Mouse (Mus musculus): ENCODE measurements around the gene Sap30bp. TPM values are rescaled to one million over a fixed set of nuclear protein-coding genes. Genes with fewer than 3 reads are reported as not detected.

Gene Sap30bp
- total and polyA plus RNA-seq, 3 experiments, result 72.2 to 275 (median 167) TPM

DNA sequence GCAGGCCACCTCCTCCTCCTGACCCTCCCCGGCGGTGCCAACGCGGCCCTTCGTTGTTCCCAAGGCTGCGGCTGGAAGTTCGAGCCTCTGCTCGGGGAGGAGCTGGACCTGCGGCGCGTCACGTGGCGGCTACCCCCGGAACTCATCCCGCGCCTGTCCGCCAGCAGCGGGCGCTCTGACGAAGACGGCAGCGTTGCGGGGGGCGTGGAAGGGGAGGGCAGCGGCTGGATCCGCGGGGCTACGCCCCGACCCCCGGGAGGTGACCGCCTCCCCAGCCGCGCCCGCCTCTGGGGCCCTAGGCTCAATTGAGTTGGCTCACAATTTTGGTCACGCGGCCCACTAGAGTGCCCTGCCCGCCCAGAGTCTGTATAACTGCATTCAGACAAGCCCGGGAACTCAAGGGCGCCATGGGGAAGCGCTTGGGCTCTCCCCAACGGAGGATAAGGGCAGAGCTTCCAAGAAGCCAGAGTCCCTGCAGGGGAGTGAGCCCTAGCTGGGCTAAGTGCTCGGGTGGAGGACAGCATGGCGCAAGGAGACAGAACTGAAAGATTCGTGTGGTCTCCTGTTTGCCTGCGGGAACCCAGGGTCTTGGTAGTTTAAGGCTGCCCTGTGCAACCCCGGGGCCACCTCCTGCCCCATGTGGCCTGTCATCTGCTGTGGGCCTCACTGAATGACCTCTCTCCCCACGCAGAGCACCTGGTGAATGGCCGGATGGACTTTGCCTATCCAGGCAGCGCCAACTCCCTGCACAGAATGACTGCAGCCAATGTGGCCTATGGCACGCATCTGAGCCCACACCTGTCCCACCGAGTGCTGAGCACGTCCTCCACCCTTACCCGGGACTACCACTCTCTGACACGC is 72.0 kb downstream of the Sap30bp start (continued):
- TF ChIP-seq ETS1 (conservative IDR thresholded peaks at IDR 0.05; ENCODE audit: low read depth, low read length), result no peak
- TF ChIP-seq MYC (IDR thresholded peaks at IDR 0.05; ENCODE audit: low read depth, low read length), result no peak
- no peak for TF ChIP-seq JUN (IDR thresholded peaks at IDR 0.05; ENCODE audit: insufficient read depth, low read depth, low read length)
- TF ChIP-seq ZMIZ1 (IDR thresholded peaks at IDR 0.05; ENCODE audit: low read depth, low read length), result no peak
- TF ChIP-seq BHLHE40 (IDR thresholded peaks at IDR 0.05; ENCODE audit: low read depth, low read length), result no peak
- TF ChIP-seq MAX (IDR thresholded peaks at IDR 0.05; ENCODE audit: low read length), result peak; percentile 27; the same call in 1 of the 2 replicates
- peak; percentile 41; the same call in 1 of the 2 replicates for TF ChIP-seq ELF1 (IDR thresholded peaks at IDR 0.05; ENCODE audit: low read depth, low read length)
- TF ChIP-seq POLR2AphosphoS2 (IDR thresholded peaks at IDR 0.05; ENCODE audit: low read depth, low read length), result 0 out of 2 replicates have a peak, but pooled peaks have one; percentile 19
- TF ChIP-seq EP300 (IDR thresholded peaks at IDR 0.05; ENCODE audit: low read length), result no peak
- no peak for TF ChIP-seq MAZ (IDR thresholded peaks at IDR 0.05; ENCODE audit: low read depth, low read length)
- no peak for TF ChIP-seq RCOR1 (conservative IDR thresholded peaks at IDR 0.05; ENCODE audit: low read depth, low read length)
- no peak for TF ChIP-seq MXI1 (IDR thresholded peaks at IDR 0.05; ENCODE audit: low read depth, low read length)

- H3K27me3 ChIP-seq (replicated peaks), result no peaks in the 10 kb centered on the region
- H3K36me3 ChIP-seq (replicated peaks in 1 of 2; ENCODE audit: control insufficient read depth in 1 of 2, insufficient read depth in 1 of 2, low read length in 1 of 2), result peaks cover 41 to 61% of the 10 kb centered on the region in 2 experiments
- H3K27ac ChIP-seq (ENCODE audit: insufficient read depth, low read depth), result no peak overlapping the region
- in situ Hi-C loops (cut with MboI; ENCODE audit: low pct_ligation_motif_present, low pct_unique_long_range_greater_than_20kb, low sequenced_read_pairs), result loop anchor here (5.0 to 25.0 kb wide), 2 partner anchors 74 to 394 kb away; partner anchors contain the start of genes Gga3, Mif4gd, Mrps7 and Recql5
- no peak overlapping the region for H3K4me2 ChIP-seq (ENCODE audit: insufficient read depth, low read depth, poor library complexity, severe bottlenecking)
- no peak for DNase-seq (ENCODE audit: extremely low read depth)
- dilution Hi-C loops (cut with MboI; ENCODE audit: extremely low pct_ligation_motif_present, extremely low pct_unique_long_range_greater_than_20kb, low sequenced_read_pairs), result no loop called here
- H3K9ac ChIP-seq (ENCODE audit: insufficient read depth, low read depth), result no peak overlapping the region
- peaks cover under 1% of the 10 kb centered on the region; the same call in 1 of the 2 replicates for H3K79me2 ChIP-seq (replicated peaks; ENCODE audit: control insufficient read depth, extremely low read depth, insufficient read depth, poor library complexity, severe bottlenecking)
- H3K9me3 ChIP-seq (replicated peaks; ENCODE audit: low read length), result peaks cover 9% of the 10 kb centered on the region
- peaks cover 8 to 27% of the 10 kb centered on the region in 2 experiments; a peak in 3 of 4 replicates for H3K4me1 ChIP-seq (ENCODE audit: control insufficient read depth in 1 of 2, insufficient read depth in 2 of 2)
- H3K4me3 ChIP-seq (replicated peaks in 1 of 3; ENCODE audit: low read depth in 2 of 3, low read length in 2 of 3, poor library complexity in 1 of 3), result no peak overlapping the region
- TF ChIP-seq POLR2AphosphoS2 (IDR thresholded peaks at IDR 0.05; ENCODE audit: low read depth, low read length), result peak; percentile 76; the same call in 1 of the 2 replicates
- no peak for TF ChIP-seq JUND (conservative IDR thresholded peaks at IDR 0.05; ENCODE audit: low read depth, low read length)
- TF ChIP-seq USF1 (IDR thresholded peaks at IDR 0.05; ENCODE audit: low read depth, low read length), result no peak
These were observed 72.8 kb downstream of the Sap30bp start for GRCm38 (mm10) chr11:116005701-116006419.
